Mouse (Mus musculus): ENCODE measurements around the gene Ppp1r21.

Ppp1r21 gene

DNA sequence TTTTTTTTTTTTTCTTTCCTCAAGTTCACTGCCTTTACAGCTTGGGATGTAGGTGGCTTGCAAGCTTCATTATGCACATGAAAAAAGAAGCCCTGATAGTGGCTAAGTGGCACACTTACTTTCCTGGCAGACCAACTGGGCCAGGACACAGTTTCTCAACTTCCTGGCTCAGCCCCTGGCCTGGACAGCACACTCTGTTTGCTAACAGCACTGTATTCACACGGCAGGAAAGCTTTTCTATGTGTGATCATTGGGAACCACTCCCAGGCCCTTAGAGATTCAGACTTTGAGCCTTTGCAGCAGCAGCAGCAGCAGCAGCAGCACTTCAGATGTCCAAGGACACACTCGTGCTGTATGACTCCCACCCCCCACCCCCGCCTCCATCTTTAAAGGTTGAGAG lies 84.3 kb downstream of the Ppp1r21 start:
- ChIA-PET POLR2A (interaction anchor here (0.5 to 4.1 kb wide), 19 partner anchors 8 to 621 kb away, joined by 3 to 30 read pairs (median 4); no protein-coding TSS in a partner anchor), CTCF (interaction anchor here in 1 of 4 experiments (0.6 to 1.0 kb wide), 3 partner anchors 27 to 354 kb away, joined by 3 to 4 read pairs (median 4); no protein-coding TSS in a partner anchor)

DNA sequence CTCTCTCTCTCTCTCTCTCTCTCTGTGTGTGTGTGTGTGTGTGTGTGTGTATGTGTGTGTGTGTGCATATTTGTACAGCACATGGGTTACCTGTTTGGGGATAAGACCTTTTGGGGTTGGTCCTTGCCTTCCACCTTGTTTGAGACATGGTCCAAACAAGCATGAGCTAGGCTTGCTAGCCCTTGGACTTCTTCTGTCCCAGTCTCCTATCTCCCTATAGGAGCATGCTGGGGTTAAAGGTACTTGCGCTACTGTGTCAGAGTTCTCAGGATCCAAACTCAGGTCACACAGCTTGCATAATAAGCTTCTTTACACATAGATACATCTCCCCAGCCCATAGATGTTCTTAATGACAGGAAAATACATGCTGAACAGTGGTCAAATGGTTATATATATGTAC lies 84.8 kb downstream of the Ppp1r21 start:
- POLR2A ChIA-PET, result interaction anchor here (0.5 to 4.1 kb wide), 9 partner anchors 11 to 296 kb away, joined by 3 to 30 read pairs (median 4); no protein-coding TSS in a partner anchor
- CTCF ChIA-PET, result interaction anchor here in 1 of 4 experiments (1.0 kb wide), 1 partner anchor 26 kb away, joined by 3 read pairs; no protein-coding TSS in a partner anchor

- POLR2A ChIA-PET, result interaction anchor here in 3 of 4 experiments (1.0 to 4.1 kb wide), 3 partner anchors 10 to 12 kb away, joined by 3 to 30 read pairs (median 5); no protein-coding TSS in a partner anchor
- CTCF ChIA-PET, result no interaction called here
These were observed 85.7 kb downstream of the Ppp1r21 start for GRCm38 (mm10) chr17:88615492-88616155.

DNA sequence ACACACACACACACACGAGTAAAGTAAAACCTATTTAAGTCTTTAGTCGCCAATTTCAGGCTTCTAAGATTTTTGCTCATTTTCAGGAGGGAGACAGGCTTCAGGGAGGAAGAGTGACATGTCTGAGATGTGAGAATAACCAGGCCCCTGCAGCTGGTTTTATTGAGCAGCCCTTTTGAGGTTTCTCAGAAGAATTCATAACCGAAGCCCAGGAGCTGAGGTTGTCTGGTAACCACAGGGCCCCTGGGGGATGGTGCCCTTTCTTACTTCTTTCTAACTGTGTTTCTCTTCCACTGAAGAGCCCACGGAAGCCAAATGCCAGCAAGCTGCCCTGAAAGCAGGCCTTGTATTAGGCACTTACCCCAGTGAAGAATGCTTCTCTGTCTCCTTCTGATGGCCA lies 91.0 kb downstream of the Ppp1r21 start:
- CTCF ChIA-PET, result interaction anchor here in 1 of 4 experiments (0.6 to 0.7 kb wide), 2 partner anchors 91 to 417 kb away, joined by 3 read pairs; partner anchors contain the start of gene Ppp1r21

DNA sequence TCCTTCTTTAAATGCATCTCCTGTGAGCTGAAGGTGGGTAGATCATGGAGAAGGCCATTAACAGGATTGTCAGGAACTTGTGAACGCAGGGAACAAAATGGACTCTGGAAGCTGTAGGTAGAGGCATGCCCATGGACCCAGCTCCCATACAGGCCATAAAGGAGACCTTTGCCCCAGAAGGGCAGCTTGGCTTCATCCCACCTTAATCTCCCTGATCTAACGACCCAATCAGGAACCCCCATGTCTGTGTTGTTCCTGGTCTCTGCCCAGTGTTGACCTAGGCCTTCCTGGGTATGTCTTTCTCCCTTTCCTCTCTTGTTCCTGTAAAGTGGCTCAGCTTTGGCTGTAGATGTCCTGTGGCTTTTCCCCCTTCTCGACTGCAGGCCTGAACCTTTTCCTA lies 91.5 kb downstream of the Ppp1r21 start:
- CTCF ChIA-PET, result interaction anchor here in 1 of 4 experiments (0.7 kb wide), 1 partner anchor 417 kb away, joined by 3 read pairs; no protein-coding TSS in a partner anchor
- POLR2A ChIA-PET, result interaction anchor here in 2 of 4 experiments (1.1 to 2.5 kb wide), 3 partner anchors 12 to 63 kb away, joined by 3 to 17 read pairs (median 5); no protein-coding TSS in a partner anchor

More for the DNA sequence above, 91.0 kb downstream of the Ppp1r21 start:
- POLR2A ChIA-PET, result interaction anchor here in 2 of 4 experiments (2.1 to 2.5 kb wide), 2 partner anchors 11 to 12 kb away, joined by 5 to 17 read pairs; no protein-coding TSS in a partner anchor

GRCm38 (mm10) chr17:88622711-88623110 lies 92.8 kb downstream of the Ppp1r21 start:
- CTCF ChIA-PET, result no interaction called here
- POLR2A ChIA-PET, result interaction anchor here in 3 of 4 experiments (1.1 to 2.5 kb wide), 5 partner anchors 9 to 24 kb away, joined by 3 to 17 read pairs (median 6); no protein-coding TSS in a partner anchor

DNA sequence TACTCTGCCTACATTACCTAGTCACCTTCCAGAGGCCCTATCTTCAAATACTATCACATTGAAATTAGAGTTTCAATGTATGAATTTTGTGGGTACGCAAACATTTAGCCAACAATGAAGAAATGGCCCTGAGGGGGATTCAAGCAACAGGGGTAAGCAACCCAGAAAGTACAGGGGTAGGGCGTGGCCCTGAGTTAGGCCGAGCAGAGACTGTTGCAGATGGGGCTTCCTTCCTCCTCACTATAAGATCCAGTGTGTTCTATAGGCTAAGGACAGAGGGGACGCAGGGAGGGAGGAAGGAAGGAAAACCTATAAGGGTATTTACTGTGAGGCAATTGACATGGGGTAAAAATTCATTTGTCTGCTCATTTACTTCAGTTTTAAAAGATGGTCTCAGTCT lies 94.5 kb downstream of the Ppp1r21 start:
- CTCF ChIA-PET, result interaction anchor here in 3 of 4 experiments (0.5 to 1.8 kb wide), 4 partner anchors 12 to 30 kb away, joined by 3 to 6 read pairs (median 4); no protein-coding TSS in a partner anchor
- POLR2A ChIA-PET, result interaction anchor here in 2 of 4 experiments (1.4 to 3.7 kb wide), 3 partner anchors 10 to 277 kb away, joined by 4 to 30 read pairs (median 5); no protein-coding TSS in a partner anchor

GRCm38 (mm10) chr17:88625350-88625749 lies 95.4 kb downstream of the Ppp1r21 start:
- ChIA-PET CTCF (interaction anchor here in 3 of 4 experiments (0.6 to 1.8 kb wide), 4 partner anchors 16 to 369 kb away, joined by 4 to 6 read pairs (median 4); no protein-coding TSS in a partner anchor), POLR2A (interaction anchor here (0.6 to 3.7 kb wide), 11 partner anchors 8 to 278 kb away, joined by 3 to 30 read pairs (median 4); no protein-coding TSS in a partner anchor)

DNA sequence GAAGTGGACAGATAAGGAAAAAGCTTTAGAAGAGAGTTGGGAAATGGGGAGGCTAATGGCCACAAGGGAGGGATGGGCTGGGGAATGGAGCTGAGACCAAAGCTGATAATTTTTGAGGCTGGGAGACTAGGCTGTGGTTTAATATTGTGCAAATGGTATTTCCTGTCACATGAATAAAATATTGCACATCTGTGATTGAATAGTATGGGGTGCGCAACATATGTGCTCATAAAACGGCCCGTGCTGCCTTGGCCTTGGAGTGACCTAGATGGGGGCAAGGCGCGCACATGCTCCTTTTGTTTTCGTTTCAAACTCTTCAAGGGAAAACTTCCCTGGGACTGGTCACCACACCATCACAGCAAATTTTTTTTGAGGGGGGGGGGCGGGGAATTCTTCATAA lies 96.0 kb downstream of the Ppp1r21 start:
- ChIA-PET CTCF (interaction anchor here (0.6 to 1.8 kb wide), 6 partner anchors 10 to 369 kb away, joined by 3 to 7 read pairs (median 4); no protein-coding TSS in a partner anchor), POLR2A (interaction anchor here (0.6 to 3.7 kb wide), 11 partner anchors 9 to 193 kb away, joined by 3 to 30 read pairs (median 4); no protein-coding TSS in a partner anchor)

DNA sequence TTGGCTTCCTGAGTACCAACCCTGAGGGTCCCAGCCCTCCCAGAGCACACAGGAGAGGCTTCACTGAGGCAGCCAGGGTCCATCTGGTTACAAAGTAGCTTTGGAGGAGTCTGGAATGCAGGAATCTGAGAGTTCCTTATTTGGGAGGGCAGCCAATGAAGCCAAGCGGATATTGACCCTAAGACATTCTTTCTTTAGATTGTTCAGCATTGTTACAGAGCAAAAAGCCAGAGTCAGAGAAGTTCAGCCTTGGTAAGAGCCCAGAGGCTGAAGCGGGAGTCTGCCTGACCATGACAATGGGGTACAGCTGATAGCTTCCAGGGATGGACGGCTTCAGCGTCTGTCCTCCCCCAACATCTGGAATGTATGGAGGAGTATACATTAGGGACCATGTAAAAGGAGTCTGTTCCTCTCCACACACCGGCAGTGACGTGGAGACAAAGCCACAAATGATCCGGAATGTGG lies 96.5 kb downstream of the Ppp1r21 start:
- ChIA-PET CTCF (interaction anchor here in 3 of 4 experiments (0.8 to 1.8 kb wide), 7 partner anchors 10 to 370 kb away, joined by 3 to 7 read pairs (median 5); no protein-coding TSS in a partner anchor), POLR2A (interaction anchor here (0.5 to 3.7 kb wide), 16 partner anchors 10 to 1680 kb away, joined by 3 to 30 read pairs (median 4); partner anchors contain the start of gene Ppp1r21 (in 1 of the 4))

- ChIA-PET CTCF (interaction anchor here in 3 of 4 experiments (0.5 to 1.6 kb wide), 6 partner anchors 9 to 515 kb away, joined by 3 to 6 read pairs (median 3); partner anchors contain the start of gene Foxn2 (in 1 of the 3)), POLR2A (interaction anchor here (0.5 to 3.7 kb wide), 18 partner anchors 9 to 1681 kb away, joined by 3 to 30 read pairs (median 4); partner anchors contain the start of gene Ppp1r21 (in 2 of the 4))
These were observed 97.2 kb downstream of the Ppp1r21 start for GRCm38 (mm10) chr17:88627150-88627549.

GRCm38 (mm10) chr17:88628676-88629380 lies 98.9 kb downstream of the Ppp1r21 start:
- POLR2A ChIA-PET, result interaction anchor here in 3 of 4 experiments (0.7 to 1.7 kb wide), 5 partner anchors 12 to 529 kb away, joined by 3 to 6 read pairs (median 4); no protein-coding TSS in a partner anchor

DNA sequence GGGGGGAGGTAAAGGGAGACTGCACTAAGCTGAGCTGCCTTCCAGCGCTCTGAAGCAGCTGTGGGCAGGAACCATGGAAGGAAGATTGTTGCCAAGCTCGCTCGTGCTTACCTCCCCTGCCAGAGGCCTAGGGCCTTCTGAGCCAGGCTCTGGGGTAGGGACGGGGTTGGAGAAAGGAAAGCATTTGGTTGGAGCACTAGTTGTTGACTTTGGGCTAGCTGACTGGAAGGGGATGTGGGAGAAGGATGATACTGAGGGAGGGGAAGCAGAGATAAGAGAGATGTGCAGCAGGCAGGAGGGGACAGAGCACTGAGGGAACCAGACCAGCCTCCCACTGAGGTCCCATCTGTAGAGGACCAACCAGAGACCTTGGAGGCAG lies 99.5 kb downstream of the Ppp1r21 start:
- CTCF ChIA-PET, result interaction anchor here in 3 of 4 experiments (0.7 to 2.3 kb wide), 3 partner anchors 12 to 436 kb away, joined by 3 to 9 read pairs (median 5); no protein-coding TSS in a partner anchor
- POLR2A ChIA-PET, result interaction anchor here in 3 of 4 experiments (0.7 to 1.7 kb wide), 5 partner anchors 12 to 529 kb away, joined by 3 to 6 read pairs (median 4); no protein-coding TSS in a partner anchor

More at GRCm38 (mm10) chr17:88628676-88629380, 98.9 kb downstream of the Ppp1r21 start:
- CTCF ChIA-PET, result interaction anchor here in 3 of 4 experiments (0.5 to 2.3 kb wide), 5 partner anchors 12 to 437 kb away, joined by 3 to 9 read pairs (median 3); no protein-coding TSS in a partner anchor

DNA sequence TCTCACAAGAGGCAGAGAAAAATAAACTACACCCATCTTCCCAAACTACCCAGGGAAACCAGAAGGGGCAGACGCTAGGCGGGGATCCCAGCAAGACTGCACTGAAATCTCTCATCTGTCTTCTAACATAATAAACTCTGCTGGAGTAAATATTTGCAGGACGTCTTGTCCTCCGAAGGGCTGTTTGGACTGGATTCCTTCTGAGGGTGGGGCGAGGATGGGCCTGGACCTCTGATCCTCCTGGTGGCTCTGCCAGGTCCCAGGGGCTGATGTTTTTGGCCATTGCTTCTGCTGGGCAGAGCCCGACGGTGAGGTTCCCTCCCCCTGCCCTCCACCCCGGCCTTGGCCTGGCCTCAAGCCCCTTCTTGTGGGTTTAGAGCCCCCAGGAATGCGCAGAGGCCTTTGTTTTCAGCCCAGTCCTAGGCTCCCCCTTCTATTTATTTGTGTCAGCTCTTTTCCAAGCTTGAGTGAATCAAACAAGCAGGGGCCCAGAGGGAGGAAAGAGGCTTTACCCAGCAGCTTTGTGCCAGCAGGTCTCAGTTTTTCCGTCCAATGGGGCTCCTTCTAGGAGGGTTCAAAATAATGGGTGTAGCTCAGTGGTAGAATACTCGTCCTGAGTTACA lies 100.1 kb downstream of the Ppp1r21 start:
- CTCF ChIA-PET, result interaction anchor here in 3 of 4 experiments (0.5 to 2.3 kb wide), 4 partner anchors 11 to 436 kb away, joined by 3 to 9 read pairs (median 4); no protein-coding TSS in a partner anchor
- POLR2A ChIA-PET, result interaction anchor here in 3 of 4 experiments (1.3 to 1.7 kb wide), 3 partner anchors 11 to 80 kb away, joined by 3 to 6 read pairs (median 3); no protein-coding TSS in a partner anchor

DNA sequence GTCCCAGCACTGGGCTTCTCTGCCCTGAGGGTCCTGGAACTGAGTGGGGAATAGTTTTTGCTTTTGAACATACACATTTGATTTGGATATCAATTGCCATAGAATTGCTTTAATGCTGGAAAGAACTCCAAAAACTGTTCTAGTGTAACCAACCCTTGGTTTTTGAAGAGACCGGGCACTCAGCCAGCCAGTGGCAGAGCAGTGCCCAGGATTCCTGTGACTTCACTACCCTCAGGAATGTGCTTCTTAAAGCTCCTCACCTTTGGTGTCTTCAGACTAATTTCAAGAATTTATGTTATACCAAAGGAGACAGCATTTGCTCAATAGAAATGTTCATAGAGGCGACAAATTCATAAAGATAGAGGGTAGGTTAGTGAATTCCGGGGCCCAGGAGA lies 100.6 kb downstream of the Ppp1r21 start:
- ChIA-PET POLR2A (interaction anchor here in 1 of 4 experiments (1.4 kb wide), 1 partner anchor 18 kb away, joined by 3 read pairs; no protein-coding TSS in a partner anchor), CTCF (interaction anchor here in 2 of 4 experiments (0.5 to 2.3 kb wide), 3 partner anchors 11 to 372 kb away, joined by 3 to 9 read pairs (median 5); no protein-coding TSS in a partner anchor)

DNA sequence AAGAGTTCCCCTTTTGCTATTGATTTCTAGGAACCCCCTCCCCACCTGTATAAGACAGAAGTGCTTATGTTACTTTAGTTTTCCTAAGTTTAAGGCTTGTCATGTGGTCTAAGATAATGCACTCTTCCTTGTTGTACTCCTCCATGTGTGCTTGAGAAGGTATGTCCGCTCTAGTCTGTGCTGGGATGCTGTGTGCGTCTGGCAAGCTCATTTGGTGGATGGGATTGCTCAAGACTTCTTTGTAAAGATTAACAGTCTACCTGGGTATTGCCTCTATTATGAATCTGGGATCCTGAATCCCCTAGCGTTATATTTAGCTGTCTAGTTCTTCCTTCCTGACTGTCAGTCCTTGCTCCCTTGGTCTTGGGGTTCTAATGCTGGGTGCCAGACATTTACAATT lies 102.7 kb downstream of the Ppp1r21 start:
- CTCF ChIA-PET, result interaction anchor here in 1 of 4 experiments (1.0 kb wide), 1 partner anchor 8 kb away, joined by 3 read pairs; no protein-coding TSS in a partner anchor
- POLR2A ChIA-PET, result interaction anchor here in 1 of 4 experiments (0.6 to 1.1 kb wide), 4 partner anchors 8 to 376 kb away, joined by 3 to 6 read pairs (median 3); no protein-coding TSS in a partner anchor

DNA sequence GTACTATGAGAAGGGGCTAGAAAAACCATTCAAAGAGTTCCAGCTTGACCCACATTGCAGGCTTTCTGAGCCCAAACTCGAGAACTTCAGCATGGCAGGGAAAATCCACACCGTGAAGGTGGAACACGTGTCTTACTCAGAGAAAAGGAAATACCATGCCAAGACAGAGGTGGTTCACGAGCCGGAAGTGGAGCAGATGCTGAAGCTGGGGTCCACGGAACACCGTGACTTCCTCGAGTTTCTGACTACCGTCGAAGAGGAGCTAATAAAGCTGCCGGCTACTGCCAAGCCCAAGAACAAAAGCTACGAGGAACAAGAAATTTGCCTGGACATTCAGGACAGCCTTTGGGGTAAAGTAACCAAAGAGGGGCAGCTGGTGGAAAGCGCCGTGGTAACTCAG lies 106.2 kb downstream of the Ppp1r21 start:
- CTCF ChIA-PET, result interaction anchor here in 3 of 4 experiments (0.6 to 1.6 kb wide), 11 partner anchors 9 to 380 kb away, joined by 3 to 9 read pairs (median 4); no protein-coding TSS in a partner anchor
- POLR2A ChIA-PET, result interaction anchor here (0.7 to 1.9 kb wide), 16 partner anchors 9 to 530 kb away, joined by 3 to 8 read pairs (median 4); partner anchors contain the start of gene Ppp1r21 (in 2 of the 4)

Data from embryonic stem cell, embryonic (primary cell).